Mouse (Mus musculus) megakaryocyte, adult 5-6 weeks (primary cell): Measurements from ENCODE around the gene Abcc2. TPM values are rescaled to one million over a fixed set of nuclear protein-coding genes. Genes with fewer than 3 reads are reported as not detected.

Experiments
- ATAC-seq: 2 replicates; pipeline ENCODE4 v1.8.0; 2016; ENCODE audit warnings: mild to moderate bottlenecking, inconsistent platforms; ENCODE audit not compliant: poor library complexity, severe bottlenecking
- total RNA-seq, 2 experiments: library from RNA; stranded (forward) in 1 of 2; stranded (reverse) in 1 of 2; fragments of 153-499, 151-499 nt in 1 of 2; fragments of 221-1000, 200-1000 nt in 1 of 2; gene quantifications; 2 replicates each; pipeline versions ENCODE4 v1.2.3 to v1.2.4; 2015 to 2017

Abcc2 gene
- total RNA-seq (2015) (2.8 and 3.9 TPM in 2 replicates), total RNA-seq (2017) (3.3 and 6.1 TPM in 2 replicates)

DNA sequence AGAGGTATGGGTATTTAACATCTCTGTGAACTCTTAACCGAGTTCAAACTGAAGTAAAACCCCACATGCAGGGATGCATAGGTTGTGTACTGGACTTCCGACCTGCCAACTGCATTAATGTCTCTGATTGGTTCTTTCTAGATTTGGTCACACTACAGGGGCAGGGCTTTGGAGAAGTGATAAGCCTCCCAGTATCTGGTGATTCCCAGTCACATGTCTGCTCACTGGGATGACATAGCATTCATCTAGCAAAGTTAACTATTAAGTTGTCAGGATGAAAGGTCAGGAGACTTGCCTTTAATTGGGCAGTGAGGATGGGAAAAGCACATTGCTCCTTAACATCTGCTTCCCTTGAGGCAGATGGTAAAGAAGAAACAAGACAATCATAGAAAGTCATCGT lies at the start of gene Abcc2:
Abcc2 (plus strand) TSS at position 213 of the 400 bp plus-strand sequence.
- ATAC-seq = no peak

DNA sequence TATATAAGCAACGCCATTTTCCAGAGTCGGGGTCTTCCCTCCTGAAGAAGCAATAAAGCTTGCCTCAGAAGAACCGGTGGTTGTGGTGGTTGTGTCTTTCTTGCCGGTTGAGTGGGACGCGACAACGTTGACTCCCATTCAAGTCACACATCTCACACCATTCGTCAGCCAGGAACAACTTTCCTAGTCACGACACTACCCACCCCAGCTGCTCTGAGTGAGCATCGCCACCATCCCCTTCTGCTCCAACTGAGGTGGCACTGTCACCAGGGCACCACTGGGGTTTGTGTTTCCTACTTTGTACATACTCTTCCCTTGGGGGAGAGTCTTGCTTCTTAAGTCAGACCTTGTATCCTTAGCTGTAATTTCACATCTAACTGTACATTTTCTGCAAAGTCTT lies 43.6 kb upstream of the Abcc2 start:
- ATAC-seq = no peak

DNA sequence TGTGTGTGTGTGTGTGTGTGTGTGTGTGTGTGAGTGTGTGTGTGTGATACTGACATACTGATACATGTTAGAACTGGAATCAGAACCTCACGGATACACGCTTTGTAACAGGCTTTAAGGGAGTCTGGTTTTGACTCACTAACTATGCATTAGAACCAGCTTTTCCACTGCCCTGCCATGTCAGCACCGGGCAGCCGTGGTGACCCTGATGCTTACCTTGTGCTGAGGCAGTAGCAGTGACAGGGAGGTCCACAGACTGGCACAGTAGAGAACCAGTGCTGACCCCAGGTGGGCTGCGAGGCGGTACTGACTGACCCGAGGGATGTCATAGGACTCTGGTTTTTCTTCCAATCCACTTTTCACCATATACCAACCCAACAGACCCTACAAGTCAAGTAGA lies 38.6 kb upstream of the Abcc2 start:
- ATAC-seq = no peak

DNA sequence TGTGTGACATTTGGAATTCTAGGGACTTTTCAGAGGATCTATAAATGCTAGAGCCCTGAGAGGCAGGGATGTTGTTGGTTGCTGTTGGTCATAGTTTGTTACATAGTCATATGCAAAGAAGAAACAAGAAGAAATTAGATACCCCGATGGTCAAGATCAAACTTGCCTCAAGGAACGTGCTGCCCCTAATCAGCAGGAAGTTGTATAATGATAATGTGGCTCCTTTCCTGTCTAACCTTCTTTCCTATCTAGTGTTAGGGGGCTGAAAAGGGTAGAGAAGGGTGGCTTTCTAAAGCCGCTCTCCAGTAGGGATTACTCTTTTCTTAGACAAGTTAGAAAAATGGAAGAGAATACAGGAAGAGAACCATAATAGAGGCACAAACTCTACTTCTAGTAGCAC lies 36.3 kb upstream of the Abcc2 start:
- no peak for ATAC-seq

DNA sequence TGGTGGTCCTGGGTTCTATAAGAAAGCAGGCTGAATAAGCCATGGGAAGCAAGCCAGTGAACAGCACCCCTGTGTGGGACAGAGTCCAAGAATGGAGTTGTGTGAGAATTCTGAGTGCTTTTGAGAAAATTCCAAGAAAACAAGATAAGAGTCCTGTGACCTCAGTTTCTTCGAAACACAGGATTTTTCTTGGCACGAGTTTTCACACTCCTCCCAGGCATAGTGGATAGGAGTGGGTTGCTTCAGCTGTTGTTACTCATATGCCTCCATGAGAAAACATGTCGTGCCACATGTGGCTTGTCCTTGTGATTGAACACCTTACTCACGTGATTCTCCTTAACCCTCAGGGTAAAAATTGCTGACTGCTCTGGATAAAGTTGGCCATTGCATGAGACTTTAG lies 34.1 kb upstream of the Abcc2 start:
- no peak for ATAC-seq

DNA sequence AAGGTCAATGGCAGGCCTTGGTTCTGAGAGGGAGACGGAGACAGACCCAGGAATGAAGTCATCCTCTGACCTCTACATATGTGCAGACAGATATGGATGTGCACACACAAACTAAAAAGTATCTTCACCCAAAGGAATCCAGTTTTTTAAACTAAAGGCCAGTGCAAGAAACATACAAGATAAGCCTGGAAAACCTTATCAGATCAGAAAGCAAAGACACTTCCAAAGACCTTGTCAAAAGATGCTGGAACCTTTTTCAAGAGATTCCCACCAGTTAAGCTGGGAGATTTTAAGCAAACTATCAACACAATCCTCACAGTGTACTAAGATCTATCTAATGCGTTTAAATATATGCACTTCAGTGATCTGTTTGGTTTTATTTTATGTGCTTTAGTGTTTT lies 32.0 kb upstream of the Abcc2 start:
- no peak for ATAC-seq

DNA sequence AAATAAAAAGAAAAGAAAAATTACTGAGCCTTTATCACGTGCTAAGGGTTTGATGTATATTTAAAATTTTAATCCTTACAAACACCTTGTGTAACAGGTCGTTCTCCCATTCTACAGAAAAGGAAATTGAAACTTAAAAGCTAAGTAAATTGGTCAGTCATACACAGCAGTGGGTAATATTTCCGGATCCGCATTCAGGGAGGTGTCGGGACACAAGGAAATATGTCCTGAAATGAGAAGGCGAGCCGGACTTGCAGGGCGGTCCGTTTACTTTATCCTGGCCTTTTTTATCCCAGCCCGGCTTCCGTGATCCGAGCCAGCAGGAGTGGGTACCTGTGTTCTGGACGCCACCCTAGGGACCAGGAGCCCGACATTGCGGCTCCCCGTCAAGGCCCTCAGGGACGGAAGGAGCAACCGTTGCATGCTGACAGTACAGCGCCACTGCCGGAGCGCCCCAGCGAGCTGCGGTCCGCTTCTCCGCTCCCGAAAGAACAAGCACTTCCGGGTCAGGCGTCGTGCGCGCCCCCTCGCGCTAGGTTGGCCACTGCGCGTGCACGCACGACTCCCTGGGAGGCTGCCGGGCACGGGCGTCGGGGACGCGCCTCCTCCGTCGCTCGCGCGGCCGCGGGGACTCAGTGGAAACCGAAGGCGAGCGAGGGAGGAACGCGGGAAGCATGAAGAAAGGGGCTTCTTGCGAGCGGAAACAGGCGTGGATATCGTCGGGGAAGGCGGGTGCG lies 29.3 kb upstream of the Abcc2 start, which contains the start of the genes Cutc and Cox15:
Cutc (plus strand) TSS at position 508 of the 737 bp plus-strand sequence.
Cox15 (minus strand) TSS at position 512 of the 737 bp plus-strand sequence.
- peak; percentile 97 for ATAC-seq

DNA sequence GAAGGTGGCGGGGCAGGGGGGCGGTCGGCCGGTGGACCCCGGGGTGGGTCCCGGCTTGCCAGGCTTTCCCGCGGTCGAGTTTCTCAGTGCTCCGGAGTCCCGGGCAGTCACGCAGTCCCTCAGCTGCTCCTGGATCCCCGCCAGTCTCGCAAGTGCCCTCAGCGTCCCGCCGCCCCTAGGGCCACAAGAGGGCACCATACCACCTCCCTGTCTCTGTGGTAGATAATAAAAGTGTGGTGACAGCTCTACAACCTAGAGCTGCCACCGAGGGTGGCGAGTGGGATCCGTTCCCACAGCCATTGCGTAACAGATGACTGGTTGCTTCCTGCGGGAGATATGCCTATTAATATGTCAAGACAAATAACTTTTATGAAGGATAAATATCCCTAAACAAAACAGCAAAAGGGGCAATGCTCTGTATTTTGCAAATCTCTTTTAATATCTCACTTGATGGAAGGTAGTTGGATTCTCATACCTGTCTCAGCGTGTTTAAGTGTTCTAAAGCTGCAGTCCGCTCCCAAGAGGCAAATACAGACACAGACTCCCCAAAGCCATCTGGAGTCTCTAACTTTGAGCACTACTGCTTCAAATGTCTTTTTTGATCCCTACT lies 28.7 kb upstream of the Abcc2 start:
- ATAC-seq = peak; percentile 84

DNA sequence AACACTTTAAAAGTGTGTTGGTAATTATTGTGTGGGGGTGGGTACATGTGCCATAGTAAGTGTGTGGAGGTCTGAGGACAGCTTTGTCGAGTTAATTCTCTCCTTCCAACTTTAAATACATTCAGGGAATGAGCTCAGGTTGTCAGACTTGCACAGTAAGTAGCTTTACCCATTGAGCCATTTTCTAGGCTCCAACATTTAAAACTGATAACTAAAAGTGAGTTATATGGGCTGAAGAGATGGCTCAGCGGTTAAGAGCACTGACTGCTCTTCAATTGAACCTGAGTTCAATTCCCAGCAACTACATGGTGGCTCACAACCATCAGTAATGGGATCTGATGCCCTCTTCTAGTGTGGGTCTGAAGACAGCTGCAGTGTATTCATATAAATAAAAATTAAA lies 27.8 kb upstream of the Abcc2 start:
- no peak for ATAC-seq

DNA sequence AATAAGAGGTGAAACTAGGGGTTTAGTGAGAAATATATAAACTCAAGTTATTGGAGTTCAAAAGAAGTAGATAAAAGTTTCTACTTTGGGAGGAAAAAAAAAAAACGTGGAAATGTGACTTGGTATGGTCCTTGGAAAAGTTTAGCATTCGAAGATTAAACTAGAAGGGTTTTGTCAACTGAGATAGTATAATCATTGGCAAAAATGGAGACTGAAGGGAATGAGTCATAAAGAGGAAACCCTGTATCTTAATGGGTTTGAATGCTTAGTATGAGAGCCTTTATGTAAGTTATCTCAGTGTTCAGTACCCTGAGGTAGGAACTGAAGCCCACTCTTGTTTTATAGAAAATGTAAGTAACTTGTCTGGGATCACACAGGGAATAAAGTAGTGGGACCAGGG lies 27.1 kb upstream of the Abcc2 start:
- ATAC-seq = no peak

DNA sequence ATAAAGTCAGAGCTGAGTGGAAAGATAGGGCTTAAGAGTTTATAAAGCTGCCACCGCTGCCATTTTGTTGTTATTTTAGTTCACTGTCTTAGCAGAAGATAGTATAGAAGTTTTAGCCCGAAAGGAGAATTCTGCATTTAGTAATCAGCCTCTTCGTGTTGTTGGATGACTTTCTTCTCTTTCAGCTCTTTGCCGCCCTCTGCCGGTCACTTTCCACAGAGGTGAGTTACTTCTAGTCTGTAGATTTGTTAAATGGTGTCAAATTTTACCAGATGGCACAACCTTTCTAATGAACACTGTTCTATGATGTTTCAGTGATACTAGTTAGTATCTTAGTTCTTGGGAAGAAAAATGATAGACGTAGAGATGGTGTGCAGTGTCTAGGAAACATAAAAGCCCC lies 21.5 kb upstream of the Abcc2 start:
- ATAC-seq = peak; percentile 66

DNA sequence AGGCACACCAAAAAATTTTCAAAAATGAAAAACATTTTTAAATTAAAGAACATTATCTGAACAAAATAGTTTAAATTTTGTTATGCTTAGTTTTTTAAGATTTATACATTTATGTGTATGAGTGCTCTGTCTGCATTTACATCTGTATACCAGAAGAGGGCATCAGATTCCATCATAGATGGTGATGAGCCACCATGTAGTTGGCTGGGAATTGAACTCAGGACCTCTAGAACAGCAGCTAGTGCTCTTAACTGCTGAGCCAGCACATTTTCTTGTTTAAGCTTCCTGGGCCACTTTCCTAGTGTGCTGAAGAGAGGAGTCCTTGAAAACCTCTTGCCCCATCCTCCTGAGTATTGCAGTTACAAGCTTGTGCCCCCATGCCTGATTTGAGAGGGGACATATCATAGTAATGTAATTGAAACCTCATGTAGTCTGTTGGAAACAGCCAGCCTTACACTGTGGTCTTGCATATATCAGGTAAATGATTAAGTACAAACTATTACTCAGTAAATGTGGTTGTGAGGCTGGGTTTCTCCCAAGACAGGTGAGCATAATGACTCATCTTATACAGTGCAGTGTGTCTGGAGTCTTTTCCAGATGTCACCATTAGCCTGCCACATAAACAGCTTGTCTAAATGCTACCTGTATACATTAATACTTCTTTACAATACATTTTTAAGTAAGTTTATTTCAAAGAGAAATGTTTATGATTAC lies 20.3 kb upstream of the Abcc2 start:
- ATAC-seq = no peak

DNA sequence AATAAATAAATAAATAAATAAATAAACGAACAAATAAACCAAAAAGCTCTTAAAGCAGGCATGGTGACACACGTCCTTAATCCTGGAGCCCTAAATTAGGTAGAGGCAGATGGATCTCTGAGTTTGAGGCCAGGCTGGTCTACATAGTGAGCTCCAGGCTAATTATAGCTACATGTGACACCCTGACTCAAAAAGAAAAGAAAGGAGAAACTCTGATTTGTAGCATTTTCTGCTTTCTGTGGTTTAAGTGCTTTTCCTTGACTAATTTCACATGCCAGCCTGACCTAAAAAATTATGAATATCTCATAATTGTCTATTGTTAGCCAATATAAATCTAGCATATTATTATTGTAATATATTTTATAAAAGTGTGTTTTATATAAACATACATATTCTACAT lies 19.6 kb upstream of the Abcc2 start:
- no peak for ATAC-seq

DNA sequence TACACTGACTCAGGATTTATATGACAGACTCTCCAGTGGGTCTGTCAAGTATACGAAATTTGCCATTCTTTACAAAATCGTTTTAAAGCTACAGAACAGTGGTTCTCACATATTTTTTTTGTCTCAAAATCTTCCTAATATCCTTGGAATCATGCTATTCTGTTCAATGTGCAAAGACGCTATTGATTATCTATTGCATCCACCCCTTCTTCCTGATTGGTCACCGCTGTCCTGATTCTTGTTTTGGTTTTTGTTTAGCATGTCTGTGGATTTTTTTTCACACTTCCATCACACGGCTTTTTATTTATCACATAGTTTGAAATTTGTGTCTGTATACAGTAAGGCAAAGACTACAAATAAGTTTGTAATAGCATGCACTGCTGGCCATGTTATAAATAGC lies 15.5 kb upstream of the Abcc2 start:
- ATAC-seq = no peak

DNA sequence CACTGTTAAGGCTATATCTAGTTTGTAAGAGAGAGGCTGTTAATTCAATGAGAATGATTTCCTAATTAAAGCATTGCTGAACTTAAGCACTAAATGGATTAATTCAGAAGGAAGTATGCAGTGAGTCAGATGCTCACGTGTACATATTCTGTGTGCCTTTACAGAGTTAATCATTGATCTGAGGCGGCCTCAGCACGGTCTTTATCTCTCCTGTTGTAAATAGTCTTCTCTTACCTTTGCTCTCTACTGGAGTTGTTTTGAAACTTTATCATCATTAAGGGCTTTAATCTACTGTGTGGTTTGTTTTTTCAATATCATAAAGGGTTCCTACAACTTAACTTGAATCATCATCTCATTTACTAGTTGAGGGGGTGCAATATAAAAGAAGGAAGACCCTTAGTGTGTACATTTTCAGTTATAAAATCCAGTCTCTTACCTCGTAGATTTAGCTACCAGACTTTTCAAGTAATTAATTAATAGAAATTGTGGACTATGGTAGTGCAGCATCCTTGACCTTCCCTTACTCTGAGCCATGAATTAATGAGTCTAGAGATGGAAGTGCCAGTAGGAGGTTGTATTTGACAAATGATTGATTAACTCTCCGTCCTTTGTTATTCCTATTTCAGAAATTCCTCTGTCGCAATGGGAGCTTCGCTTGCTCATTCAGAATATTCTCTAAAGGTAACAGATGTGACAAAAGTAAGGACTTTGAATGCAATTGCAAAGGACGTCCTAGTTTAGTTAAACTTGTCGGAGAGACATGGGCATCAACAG lies 14.3 kb upstream of the Abcc2 start:
- ATAC-seq = no peak

DNA sequence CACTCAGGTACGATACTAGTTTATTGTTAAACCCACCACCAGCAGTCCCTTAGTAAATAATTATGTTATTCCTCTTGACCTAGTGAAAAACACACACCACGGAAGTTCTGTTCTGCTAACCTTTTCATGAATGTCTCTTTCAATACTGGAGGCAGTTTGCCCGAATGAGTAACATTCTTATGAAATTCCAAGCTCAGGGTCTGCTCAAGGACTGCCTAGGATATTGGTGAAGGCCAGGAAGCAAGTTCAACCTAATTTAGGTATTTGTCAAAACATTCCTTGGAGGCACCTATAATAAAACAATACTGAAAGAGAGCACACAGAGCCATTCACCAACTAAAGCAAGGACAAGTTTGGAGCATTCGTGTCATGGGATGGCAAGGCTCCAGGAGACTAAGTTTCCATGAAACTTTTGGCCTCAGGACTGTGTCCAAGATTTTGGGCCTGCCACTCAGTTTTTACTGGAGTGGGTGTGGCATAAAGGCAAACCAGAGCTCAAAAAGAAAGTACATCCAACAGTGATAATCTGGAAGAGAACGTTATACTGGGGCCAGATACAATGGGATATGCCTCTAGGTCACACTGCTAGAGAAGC lies 12.5 kb upstream of the Abcc2 start:
- ATAC-seq = no peak

DNA sequence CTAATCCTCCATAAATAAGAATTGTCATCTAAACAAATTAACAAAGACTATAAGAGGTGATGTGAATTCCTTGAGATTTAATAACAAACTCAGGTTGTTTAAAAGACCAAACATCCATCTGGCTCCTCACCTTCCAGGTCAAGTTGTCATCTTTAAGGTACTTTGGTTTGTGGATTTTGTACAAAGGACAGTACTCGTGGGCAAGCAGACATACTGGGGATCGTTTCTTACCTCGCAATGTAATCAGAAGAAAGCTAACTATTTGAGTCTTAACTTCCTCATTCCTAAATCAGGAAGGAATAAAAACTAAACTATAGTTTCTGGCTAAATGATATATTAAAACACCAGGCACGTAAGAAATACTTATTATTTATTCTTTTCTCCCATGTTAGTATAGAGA lies 11.4 kb upstream of the Abcc2 start:
- no peak for ATAC-seq

DNA sequence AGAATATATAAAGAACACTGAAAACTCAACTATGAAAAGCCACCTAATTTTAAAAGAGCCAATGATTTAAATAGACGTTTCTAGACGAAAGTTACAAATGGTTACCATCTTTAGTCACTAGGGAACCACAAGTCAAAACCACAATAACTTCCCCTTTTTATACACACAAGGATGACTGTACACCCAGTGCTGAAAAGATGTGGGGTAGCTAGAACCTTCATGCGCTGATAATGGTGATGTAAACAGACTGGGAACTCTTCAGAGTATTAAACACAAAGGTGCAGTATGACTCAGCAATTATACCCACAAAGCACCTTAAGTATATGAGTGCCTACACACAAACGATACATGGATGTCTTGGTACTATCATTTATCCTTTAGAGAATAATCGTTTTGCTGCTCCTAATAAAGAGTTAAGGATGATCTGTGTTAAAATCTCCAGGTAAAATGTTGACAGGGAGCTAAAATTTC lies 10.5 kb upstream of the Abcc2 start:
- peak; percentile 96 for ATAC-seq

DNA sequence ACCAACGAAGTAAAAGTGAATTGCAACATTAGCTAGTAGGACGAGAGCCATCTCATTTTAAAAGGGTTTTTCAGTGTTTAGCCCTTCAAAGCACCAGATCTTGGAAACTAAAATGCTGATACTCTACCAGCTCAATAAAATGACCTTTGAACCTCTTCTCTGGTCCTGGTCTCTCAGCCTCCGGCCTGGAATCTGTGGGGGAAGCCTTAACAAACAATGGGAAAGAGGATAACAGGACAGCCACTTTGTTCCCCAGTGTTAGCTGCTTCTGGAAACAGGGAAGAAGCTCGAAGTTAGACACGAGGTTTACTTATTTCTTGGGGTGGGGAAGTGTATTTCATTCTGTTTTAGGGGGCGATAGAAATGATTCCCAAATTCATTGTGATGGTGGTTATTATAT lies 9.7 kb upstream of the Abcc2 start:
- ATAC-seq = no peak

DNA sequence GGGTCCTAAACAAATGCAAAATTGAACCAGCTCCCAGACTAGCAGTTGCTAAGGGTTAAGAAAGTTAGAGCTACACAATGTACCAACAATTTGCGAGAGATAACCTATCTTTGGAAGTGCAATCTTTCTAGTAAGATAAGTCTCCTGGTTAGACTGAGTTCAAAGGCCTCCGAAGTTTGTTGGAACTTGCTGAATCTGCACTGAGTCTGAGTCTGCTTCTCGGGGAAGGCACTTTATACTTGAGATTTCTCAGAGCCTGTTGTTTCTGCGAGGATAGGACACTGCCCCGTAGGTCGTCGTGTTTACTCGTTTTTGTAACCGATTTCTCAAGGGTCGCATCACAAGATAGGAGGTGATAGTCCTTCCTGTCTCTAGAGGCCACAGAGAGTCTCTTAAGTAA lies 6.6 kb upstream of the Abcc2 start:
- ATAC-seq = peak; percentile 39

DNA sequence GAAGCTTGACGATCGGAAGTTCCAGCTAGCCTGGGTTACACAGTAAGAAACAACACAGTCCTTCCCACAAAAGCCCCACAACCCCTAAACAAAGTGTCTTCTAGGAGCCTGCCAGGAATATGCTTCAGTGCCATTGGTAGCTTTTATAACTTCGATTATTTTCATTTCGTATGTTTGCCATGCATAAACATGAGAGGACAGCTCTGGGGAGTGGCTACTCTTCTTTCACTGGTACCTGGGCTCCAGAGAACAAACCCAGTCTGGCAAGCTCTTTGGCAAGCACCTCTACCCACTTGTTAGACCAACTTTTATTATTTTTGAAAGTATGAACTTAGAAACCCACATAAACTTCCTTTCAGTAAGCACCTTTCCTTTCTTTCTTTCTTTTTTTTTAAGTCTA lies 5.4 kb upstream of the Abcc2 start:
- ATAC-seq = no peak
